Mouse (Mus musculus): ENCODE measurements around the gene Unk. TPM values are rescaled to one million over a fixed set of nuclear protein-coding genes. Genes with fewer than 3 reads are reported as not detected.

Gene Unk
- polyA plus RNA-seq (2015; fragmentation: Nextera tagmentation; extraction: Ambion mirVana): 20.5 and 22.9 TPM in 2 replicates

DNA sequence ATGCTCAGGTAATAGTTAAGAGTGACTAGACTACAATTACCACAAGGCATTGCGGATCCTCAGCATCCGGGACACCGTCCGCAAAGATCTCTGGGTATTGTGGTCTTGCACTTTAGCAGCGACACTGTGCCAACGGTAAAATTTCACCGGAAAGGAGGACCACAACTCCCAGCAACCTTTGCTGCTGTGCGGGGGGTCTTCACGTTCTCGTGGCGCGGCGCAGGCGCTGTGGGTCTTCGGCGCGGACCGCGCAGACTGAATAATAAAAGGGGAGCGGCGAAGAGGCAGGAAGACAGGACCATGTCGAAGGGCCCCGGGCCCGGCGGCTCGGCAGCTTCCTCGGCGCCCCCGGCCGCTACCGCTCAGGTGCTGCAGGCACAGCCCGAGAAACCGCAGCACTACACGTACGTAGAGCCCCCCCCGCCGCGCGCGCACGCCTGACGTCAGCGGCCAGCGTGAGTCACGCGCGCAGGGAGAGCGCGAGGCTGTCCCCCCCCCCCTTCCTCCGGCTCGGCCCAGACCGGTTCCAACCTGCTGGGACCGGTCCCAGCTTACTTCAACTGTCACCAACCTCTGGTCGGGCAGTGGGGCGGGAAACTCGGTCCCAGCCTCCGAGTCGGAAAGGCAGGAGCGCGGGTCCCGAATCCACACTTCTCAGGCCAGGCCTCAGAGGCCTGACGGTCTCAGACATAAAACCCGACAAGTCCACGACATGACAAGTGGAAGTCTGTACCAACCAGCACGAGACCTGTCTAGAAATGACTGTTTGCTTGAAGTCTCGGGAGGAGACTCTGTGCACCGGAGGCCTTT, at the start of gene Unk:
Gene Unk, plus strand, starts transcription at position 235 of the 810 bp plus-strand sequence.
- peak; percentile 99 for DNase-seq (ENCODE audit: low spot score)

DNA sequence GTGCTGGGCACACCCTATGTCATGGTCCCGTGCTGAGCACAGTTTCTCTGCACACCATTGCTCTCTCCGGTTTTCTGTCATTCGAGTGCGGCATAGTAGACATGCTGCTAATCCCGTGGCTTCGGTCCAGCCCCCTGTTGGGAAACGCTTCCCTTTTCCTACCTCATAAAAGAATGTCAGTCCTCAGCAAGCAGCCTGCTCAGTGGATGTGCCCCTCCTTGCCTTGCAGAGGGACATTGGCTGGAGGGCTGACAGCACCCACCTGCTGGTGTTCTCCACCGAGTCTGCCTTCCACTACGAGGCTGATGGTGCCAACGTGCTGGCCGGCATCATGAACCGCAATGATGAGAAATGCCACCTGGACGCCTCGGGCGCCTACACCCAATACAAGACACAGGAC, 47.6 kb upstream of the Unk start:
- DNase-seq (ENCODE audit: low spot score): no peak

DNA sequence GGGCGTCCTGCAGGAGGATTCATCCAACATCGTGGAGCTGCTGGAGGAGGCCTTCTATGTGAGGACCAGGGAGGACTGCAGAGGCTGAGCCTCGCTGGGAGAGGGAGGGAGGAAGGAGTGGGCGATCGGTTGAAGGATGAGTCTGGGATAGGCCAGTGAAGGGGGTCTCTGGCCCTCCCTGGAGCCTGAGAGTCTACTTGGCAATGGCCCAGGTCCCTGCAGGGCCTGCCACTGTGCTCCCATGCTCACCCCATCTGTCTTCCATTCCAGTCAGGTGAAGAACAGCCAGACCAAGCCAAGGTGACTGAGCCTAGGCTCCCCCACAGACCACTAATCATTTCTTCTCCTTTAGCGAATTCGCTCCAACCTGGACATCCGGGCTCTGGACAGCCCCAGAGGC, 46.8 kb upstream of the Unk start:
- no peak for DNase-seq (ENCODE audit: low spot score)

DNA sequence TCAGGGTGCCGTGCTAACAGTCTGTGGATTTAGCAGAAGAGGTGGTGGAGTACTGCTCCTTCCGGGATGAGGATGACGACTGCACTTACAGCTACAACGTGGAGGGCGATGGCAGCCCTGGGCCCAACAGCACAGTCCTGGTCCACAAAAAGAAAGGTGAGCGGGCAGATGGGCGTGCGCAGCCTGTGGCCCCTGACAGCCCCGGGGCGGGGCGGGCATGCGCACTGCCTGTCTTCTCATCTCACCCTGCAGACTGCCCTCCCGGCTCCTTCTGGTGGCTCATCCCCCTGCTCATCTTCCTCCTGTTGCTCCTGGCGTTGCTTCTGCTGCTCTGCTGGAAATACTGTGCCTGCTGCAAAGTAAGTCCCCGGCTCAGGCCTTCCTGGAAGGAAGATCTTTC, 40.4 kb upstream of the Unk start:
- DNase-seq (ENCODE audit: low spot score): no peak

GRCm38 (mm10) chr11:115992098-115992497, 38.0 kb upstream of the Unk start:
- no peak for DNase-seq (ENCODE audit: low spot score)

DNA sequence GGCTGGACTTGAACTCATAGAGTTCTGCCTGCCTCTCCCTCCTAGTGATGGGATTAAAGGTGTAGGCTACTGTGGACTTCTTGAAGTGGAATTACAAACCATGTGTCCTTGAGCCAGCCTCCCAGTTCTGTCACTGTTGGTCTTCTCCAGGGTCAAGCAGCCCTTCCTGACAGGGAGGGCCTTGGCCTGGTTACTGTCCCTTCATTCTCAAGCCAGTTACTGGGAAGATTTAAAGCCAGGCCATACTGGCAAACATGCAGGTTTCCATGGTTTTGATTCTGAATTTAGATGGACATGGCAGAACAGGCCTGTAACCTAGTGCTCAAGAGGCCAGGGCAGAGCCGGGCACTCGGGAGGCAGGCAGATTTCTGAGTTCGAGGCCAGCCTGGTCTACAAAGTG, 34.9 kb upstream of the Unk start:
- DNase-seq (ENCODE audit: low spot score): no peak

DNA sequence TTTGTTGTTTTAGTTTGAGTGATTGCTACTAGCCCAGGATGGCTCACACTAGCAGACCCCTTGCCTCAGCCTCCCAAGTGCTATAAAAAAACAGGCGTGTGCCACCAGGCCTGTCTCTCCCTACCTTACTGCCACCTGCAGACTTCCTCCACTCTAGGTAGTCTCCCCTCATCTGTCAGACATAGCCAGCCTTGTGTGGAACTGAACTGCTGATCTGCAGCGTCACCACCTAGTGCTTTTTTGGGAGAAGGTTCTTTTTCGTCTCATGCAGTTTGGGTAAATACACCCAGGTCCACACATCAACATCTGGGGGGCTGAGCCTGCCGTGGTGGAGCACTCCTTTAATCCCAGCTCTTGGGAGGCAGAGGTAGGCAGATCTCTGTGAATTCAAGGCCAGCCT, 33.1 kb upstream of the Unk start:
- no peak for DNase-seq (ENCODE audit: low spot score)

DNA sequence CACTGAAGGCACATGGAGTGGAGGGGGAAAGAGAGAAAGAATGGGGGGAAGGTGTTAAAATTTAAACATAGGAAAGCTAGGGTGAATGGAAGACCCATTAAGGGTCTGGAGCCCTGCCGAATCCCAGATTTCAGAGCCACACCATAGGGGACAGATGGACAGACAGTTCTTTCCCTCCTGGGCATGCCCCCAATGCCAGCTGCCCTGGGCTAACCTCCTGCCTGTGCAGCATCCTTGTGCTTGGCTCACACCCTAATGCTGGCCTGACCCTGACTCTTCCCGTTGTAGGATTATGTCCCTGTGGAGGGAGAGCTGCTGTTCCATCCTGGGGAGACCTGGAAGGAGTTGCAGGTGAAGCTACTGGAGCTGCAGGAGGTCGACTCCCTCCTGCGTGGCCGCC, 32.5 kb upstream of the Unk start:
- DNase-seq (ENCODE audit: low spot score): no peak

GRCm38 (mm10) chr11:115999027-115999426, 31.1 kb upstream of the Unk start:
- DNase-seq (ENCODE audit: low spot score): no peak

DNA sequence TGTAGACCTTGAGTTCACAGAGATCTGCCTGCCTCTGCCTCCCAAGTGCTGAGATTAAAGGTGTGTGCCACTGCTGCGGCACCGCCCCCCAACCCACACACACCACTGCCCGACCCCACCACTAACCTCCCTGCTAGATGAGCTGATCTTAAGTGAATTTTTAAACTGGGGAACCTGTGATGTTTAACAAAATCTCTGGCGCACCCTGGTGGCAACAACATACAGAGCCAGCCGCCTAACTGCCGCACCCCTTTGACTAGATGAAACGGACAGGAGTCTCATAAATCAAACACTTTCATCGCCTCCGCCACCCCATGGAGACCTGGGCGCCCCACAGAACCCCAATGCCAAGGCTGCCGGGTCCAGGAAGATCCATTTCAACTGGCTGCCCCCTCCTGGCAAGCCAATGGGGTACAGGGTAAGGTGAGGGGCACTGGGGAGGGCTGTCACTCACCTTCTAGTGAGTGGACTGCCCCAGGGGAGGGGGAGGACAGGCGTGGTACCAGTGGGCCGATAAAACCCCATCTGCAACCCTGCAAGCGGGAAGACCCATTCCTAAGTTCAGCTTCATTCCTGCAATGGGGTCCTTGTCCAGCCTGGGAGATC, 30.5 kb upstream of the Unk start:
- DNase-seq (ENCODE audit: low spot score): peak; percentile 84

- no peak for DNase-seq (ENCODE audit: low spot score)
Observed at GRCm38 (mm10) chr11:116000607-116001006, 29.5 kb upstream of the Unk start.

- DNase-seq (ENCODE audit: low spot score): no peak
Observed at GRCm38 (mm10) chr11:116001725-116002124, 28.4 kb upstream of the Unk start.

DNA sequence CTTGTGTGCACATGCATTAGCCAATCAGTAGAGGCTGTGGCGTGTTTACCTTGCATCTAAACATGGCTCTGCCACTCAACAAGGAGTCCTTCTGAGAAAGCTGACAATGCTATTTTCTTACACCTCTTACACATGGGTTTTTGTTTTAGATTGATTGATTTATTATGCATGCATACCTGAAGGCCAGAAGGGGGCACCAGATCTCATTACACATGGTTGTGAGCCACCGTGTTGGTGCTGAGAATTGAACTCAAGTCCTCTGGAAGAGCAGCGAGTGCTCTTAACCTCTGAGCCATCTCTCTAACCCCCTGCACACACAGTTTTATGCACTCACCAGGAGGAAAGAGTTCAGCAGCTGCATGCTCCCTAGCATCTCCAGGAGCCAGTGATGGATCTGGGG, 27.2 kb upstream of the Unk start:
- no peak for DNase-seq (ENCODE audit: low spot score)

DNA sequence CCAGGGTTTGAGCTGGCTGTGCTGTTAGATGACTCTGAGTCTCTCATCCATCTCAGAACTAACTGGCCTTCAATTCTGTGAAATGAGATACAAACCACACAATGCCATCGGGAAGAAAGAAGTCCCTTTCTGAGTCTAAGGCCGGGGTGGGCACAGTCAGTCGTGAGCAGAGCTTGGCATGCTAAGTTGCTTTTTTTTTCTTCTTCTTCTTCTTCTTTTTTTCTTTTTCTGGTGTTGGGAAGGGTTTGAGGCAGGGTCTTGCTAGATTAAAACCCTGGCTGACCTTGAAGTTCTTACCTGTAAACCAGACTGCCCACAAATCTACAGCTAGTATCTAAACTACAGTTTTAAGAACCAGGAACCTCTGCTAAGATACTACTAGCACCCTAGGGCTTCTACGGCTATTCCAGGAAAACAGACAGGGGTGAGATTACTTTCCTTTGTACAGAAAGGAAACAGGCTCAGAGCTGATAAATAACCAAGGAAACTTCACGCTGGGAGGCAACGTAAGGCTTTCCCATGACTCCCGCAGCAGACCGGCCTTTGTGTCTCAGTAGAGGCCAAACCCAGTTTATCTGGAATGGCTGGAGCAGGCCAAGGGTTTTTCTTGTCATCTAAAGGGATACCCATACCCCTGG, 25.8 kb upstream of the Unk start:
- DNase-seq (ENCODE audit: low spot score): no peak

DNA sequence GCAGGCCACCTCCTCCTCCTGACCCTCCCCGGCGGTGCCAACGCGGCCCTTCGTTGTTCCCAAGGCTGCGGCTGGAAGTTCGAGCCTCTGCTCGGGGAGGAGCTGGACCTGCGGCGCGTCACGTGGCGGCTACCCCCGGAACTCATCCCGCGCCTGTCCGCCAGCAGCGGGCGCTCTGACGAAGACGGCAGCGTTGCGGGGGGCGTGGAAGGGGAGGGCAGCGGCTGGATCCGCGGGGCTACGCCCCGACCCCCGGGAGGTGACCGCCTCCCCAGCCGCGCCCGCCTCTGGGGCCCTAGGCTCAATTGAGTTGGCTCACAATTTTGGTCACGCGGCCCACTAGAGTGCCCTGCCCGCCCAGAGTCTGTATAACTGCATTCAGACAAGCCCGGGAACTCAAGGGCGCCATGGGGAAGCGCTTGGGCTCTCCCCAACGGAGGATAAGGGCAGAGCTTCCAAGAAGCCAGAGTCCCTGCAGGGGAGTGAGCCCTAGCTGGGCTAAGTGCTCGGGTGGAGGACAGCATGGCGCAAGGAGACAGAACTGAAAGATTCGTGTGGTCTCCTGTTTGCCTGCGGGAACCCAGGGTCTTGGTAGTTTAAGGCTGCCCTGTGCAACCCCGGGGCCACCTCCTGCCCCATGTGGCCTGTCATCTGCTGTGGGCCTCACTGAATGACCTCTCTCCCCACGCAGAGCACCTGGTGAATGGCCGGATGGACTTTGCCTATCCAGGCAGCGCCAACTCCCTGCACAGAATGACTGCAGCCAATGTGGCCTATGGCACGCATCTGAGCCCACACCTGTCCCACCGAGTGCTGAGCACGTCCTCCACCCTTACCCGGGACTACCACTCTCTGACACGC, 25.1 kb upstream of the Unk start:
- peak; percentile 74 for DNase-seq (ENCODE audit: low spot score)

- DNase-seq (ENCODE audit: low spot score): no peak
Observed at GRCm38 (mm10) chr11:116005701-116006419, 24.3 kb upstream of the Unk start.

- DNase-seq (ENCODE audit: low spot score): no peak
Observed at GRCm38 (mm10) chr11:116007095-116007850, 22.8 kb upstream of the Unk start.

- no peak for DNase-seq (ENCODE audit: low spot score)
Observed at GRCm38 (mm10) chr11:116008411-116008810, 21.7 kb upstream of the Unk start.

- DNase-seq (ENCODE audit: low spot score): no peak
Observed at GRCm38 (mm10) chr11:116008832-116009375, 21.2 kb upstream of the Unk start.

DNA sequence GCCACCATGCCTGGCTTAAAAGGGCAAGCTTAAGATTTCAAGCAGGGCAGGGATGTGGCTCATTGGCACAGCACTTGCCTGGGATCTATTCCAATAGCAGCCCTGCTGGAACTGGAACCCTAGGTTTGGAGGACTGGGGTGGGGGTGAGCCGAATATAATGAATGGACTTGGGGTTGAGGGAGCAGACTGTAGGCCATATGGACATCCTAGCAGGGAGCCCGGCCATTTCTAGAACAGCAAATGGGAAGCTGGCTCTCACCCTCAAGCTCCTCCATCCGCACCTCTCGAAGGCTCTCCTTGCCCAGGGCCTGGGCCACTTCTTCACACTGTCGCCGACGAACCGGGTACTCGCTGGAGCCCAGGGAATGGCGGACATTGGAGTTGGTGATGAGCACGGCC, 20.5 kb upstream of the Unk start:
- no peak for DNase-seq (ENCODE audit: low spot score)
